Mouse (Mus musculus): ENCODE measurements around the gene P2ry2.

P2ry2 gene

GRCm38 (mm10) chr7:101017492-101017891, 4.8 kb upstream of the P2ry2 start:
- no peak for DNase-seq

GRCm38 (mm10) chr7:101017021-101017461, 4.4 kb upstream of the P2ry2 start:
- no peak for DNase-seq

GRCm38 (mm10) chr7:101014985-101015384, 2.3 kb upstream of the P2ry2 start:
- no peak for DNase-seq

GRCm38 (mm10) chr7:101014041-101014440, 1.4 kb upstream of the P2ry2 start:
- DNase-seq: no peak

GRCm38 (mm10) chr7:101011681-101012367, 842 bp downstream of the P2ry2 start:
- DNase-seq: peak; percentile 87

- DNase-seq: no peak
These were observed 1.9 kb downstream of the P2ry2 start for GRCm38 (mm10) chr7:101010741-101011140.

- peak; percentile 55 for DNase-seq
These were observed 6.5 kb downstream of the P2ry2 start for GRCm38 (mm10) chr7:101006201-101006600.

- DNase-seq: no peak
These were observed 7.5 kb downstream of the P2ry2 start for GRCm38 (mm10) chr7:101005119-101005518.

- DNase-seq: peak; percentile 53
These were observed 9.0 kb downstream of the P2ry2 start for GRCm38 (mm10) chr7:101003442-101004326.

- no peak for DNase-seq
These were observed 10.4 kb downstream of the P2ry2 start for GRCm38 (mm10) chr7:101002274-101002673.

GRCm38 (mm10) chr7:100999623-101000022, 13.0 kb downstream of the P2ry2 start:
- no peak for DNase-seq

- DNase-seq: no peak
These were observed 14.1 kb downstream of the P2ry2 start for GRCm38 (mm10) chr7:100998578-100998960.

- no peak for DNase-seq
These were observed 14.6 kb downstream of the P2ry2 start for GRCm38 (mm10) chr7:100997951-100998577.

GRCm38 (mm10) chr7:100997215-100997614, 15.5 kb downstream of the P2ry2 start:
- no peak for DNase-seq

GRCm38 (mm10) chr7:100995951-100996350, 16.7 kb downstream of the P2ry2 start:
- no peak for DNase-seq

- no peak for DNase-seq
These were observed 17.3 kb downstream of the P2ry2 start for GRCm38 (mm10) chr7:100995260-100995864.

GRCm38 (mm10) chr7:100993166-100993565, 19.5 kb downstream of the P2ry2 start:
- peak; percentile 54 for DNase-seq

GRCm38 (mm10) chr7:100991972-100992371, 20.7 kb downstream of the P2ry2 start:
- no peak for DNase-seq

- DNase-seq: peak; percentile 58
These were observed 21.9 kb downstream of the P2ry2 start for GRCm38 (mm10) chr7:100990636-100991311.

GRCm38 (mm10) chr7:100988092-100988491, 24.6 kb downstream of the P2ry2 start:
- peak; percentile 88 for DNase-seq

- DNase-seq: peak; percentile 53
These were observed 27.9 kb downstream of the P2ry2 start for GRCm38 (mm10) chr7:100984452-100985395.
